Mouse (Mus musculus): ENCODE measurements at regions not wholly inside any gene's neighbourhood (a gene's known extent, or its start where the extent isn't known, plus 50 kb on each side); places are given as distances from the start of the nearest gene placed in this dataset.

DNA sequence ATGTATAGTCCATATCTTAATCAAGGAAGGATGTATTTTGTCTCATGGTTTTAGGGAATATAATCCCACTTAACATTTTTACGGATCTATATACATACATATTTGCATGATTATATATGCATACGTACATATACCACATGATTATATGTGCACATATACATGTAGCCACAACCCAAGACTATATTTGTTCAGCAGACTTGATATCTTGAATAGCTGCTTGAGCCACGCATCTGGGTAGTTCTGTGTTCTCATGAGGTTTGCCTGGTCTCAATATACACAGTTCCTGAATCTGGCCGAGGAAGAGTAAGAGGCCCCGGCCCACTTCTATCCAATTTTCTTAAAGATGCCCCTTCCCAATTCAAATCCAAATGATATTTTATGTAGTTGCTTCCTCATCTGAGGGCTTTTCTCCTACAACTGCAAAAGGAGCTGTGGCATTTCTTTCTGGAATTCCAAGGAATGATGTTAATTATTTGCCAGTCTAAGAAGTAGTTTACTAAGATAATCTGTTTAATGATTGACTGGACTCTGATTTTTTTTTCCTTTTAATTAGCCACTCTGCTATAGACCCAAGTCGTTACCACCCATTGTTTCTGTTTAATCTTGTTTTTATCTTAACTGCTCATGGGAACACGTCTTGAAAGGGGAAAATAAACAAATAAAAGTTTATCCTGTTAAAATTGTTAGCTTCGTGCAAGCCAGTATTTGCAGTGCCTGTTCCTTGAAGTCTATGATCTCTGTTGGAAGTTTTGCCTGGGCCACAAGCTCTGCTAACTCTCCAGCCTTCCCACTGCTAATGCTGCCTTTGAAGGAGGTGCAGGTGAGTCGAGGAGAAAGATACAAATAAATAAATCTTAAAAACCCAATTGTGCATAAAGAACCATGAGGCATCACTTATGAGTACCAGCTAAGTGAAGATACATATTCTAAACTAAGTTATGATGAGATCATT is 112.9 kb upstream of the Kitl start:
- DNase-seq (ENCODE audit: low read depth, low spot score) = no peak

- no peak for DNase-seq (ENCODE audit: low read depth, low spot score)
Observed at GRCm38 (mm10) chr10:99900955-99901835, 114.2 kb upstream of the Kitl start.

- DNase-seq (ENCODE audit: low read depth, low spot score) = no peak
Observed at GRCm38 (mm10) chr10:99893999-99894398, 121.4 kb upstream of the Kitl start.

DNA sequence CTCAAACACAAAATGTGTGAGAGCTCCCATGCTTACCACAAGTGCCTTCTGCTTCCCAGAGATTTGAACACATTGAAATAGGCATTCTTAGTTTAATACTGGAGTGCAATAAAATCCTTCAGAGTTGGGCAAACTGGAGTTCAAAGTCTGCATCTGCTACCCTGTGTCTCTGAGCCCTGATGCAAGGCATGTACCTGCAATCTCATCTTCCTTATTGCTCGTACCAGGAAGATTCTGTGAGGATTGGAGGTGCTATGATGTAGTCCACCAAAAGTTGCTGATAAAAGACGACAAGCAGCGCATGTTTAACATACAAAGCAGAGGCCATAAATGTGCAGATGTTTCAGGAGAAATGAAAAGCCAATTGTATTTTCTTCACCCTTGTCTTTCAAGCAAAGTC is 123.5 kb upstream of the Kitl start:
- no peak for DNase-seq (ENCODE audit: low read depth, low spot score)

- DNase-seq (ENCODE audit: low read depth, low spot score) = peak; percentile 45
Observed at GRCm38 (mm10) chr10:99881901-99882300, 122.4 kb upstream of the Csl start.

- DNase-seq (ENCODE audit: low read depth, low spot score) = no peak
Observed at GRCm38 (mm10) chr10:99879362-99879761, 119.9 kb upstream of the Csl start.

DNA sequence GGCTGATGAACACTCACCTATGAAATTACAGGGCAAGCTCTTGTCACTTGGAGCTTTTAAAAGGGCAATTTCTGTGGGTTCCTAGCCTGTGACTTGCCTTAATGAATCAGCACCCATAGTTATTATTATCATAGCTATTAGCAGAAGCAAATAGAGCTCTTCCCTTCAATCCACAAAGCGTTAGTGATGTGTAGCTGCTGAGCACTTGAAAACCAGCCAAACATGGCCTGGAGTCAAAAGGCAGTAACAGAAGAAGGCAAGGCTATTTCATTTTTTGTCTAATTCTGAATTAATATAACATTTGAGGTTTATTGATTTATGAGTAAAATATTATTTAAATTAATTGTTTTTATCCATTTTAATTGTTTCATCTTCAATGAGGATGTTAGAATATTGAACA is 105.3 kb upstream of the Csl start:
- DNase-seq (ENCODE audit: low read depth, low spot score) = no peak

GRCm38 (mm10) chr10:99860322-99861089 is 101.0 kb upstream of the Csl start:
- no peak for DNase-seq (ENCODE audit: low read depth, low spot score)

DNA sequence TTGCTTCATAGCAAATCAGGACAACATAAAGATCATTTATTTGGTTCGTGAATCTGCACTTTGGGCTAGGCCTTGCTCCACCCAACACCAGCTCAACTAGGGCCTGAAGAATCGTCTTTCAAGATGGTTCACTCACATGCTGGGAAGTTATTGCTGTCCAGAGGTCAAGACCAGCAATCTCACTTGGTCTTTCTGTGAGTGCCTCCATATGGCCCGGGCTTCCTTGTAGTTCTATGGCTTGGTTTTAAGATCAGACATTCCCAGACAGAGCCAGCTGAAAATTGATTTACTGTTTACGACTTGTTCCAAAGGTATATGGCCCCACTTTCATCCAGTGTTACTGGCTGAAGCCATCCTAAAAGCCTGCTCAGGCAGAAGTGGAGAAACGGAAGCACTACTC is 84.7 kb upstream of the Csl start:
- no peak for DNase-seq (ENCODE audit: low read depth, low spot score)

DNA sequence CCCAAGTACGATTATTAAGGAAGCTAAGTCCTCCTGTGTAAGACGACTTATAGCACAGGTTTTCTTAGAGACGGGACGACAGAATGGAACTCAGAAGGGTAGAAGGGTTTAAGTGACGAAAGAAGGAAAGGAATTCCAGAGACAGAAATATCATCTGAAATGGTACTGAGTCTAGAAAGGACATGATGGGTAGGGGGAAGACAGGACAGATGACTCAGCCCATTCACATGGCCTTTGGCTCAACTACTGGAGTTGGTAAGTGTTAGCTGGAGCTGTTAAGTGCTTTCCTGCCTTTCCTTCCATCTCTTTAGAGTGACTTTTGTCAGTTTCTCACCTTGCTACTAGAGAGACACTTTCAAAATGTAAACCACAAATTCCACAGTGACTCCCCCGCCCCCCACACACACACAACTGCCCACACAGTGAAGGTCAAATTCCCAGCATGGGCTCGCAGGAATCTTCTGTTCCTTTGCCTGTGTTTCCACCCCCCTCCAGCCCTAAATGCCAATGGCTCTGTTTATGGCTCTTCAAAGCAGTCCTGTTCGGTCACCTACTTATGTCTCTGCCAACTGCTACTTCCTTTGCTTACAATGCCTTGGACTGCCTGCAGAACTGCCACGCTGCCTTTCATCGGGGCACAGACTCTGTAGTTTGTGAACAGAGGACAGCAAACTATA is 81.8 kb upstream of the Csl start:
- DNase-seq (ENCODE audit: low read depth, low spot score) = no peak

DNA sequence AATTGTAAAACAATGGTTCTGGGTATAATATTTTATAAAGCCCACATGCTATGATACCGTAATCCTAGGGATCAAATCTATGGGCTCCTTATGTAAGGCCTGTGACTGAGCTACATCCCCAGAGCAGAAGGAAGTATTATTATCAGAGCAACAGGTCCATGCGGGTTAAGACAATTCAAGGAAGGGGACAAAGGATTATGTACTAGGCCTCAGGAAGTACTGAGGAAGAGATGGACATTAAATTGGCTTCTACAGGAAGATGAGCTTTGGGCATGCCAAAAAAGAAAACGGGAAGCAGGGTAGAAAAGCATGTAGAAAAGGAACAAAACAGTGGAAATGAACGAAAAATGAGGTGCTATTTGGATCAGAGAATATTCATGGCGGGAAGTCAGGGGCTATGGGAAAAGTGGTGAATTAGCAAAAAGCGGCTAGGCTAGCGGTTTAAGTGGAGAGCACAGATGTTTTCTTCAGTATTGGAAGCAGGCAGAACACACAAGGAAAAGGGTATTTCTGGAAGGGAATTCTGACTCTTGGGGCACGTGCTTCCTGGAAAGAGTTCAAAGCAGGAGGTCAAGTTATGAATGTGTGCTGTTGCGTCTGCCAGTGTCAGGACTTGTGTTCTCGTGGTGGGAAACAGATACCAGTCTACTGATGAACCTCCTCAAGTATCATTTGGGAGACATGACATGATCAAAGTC is 80.9 kb upstream of the Csl start:
- no peak for DNase-seq (ENCODE audit: low read depth, low spot score)

DNA sequence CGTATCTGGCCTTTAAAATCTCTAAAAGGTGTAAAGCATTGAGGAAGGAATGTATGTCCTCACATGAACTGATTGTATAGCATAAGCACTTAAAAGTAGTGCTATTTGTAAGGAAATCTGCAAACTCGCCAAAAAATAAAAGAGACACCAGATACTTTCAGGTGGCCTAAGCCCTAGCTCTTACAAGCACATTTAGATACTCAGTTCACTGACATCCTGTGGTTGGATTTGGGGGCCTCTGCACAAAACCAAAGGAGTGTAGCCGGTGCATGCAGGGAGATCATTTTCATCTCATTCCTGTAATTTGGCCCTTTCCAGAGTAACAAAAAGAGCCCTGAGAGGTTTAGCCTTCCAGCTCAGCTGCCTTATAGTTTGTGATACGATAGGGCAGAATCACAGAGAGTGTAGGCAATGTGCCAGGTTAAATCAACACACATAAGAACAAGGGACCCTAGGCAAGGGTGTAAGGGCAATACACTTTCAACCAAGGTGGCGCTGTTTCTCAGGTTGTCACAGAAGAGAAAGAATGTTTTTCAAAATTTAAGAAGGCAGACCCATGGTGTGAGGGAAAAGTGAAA is 77.5 kb upstream of the Csl start:
- no peak for DNase-seq (ENCODE audit: low read depth, low spot score)

DNA sequence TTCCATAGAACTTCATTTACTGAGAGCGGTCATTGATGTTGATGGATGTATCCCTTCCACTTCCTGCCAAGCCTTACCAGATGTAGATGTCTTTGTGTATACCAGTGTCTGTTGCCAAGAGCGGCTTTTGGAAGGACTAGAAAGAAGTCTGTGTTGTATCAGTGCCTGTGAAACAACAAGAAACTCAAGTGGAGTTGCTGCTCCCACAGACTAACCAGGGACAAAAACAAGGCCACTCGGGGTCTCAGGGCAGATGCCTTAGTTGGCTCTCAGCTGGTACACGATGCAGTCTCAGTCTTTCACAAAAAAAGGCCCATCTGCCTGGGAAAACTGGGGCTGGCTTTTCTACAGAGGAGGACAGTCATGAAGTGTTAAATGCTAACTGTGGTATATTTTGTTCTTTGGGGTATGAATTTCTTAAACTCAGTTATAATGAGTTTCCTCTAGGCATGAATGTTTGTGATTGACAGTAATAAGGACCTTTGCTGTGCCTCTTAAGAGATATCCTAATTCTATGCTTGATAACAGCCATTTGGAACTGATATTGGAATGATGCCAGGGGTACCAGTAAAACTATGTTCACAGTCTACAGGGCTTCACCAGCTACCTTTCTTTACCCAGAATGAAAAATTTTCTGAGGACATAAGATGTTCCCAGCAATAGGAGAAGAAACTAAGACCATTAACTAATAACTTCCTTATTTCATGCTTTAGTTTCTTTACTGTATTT is 75.6 kb upstream of the Csl start:
- no peak for DNase-seq (ENCODE audit: low read depth, low spot score)

DNA sequence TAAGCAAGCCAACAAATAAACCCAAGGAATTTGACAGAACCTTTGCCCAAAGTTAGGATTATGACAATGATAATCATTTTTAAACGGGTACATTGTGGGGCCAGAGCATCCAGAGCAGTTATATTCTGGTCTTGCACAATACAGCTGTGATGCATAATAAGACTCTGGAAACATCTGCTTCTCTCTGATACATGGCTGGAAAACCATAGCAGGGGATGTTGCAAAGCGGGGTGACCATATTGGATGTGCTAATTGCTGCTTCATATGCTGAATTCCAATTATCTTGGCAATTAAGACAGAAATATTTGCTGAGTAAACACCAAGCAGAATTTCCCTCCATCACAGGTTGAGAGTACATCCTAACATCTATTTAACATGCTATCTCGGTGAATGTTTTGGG is 70.5 kb upstream of the Csl start:
- DNase-seq (ENCODE audit: low read depth, low spot score) = no peak

GRCm38 (mm10) chr10:99827476-99827875 is 68.0 kb upstream of the Csl start:
- DNase-seq (ENCODE audit: low read depth, low spot score) = no peak

GRCm38 (mm10) chr10:99825881-99826280 is 66.4 kb upstream of the Csl start:
- DNase-seq (ENCODE audit: low read depth, low spot score) = peak; percentile 23

GRCm38 (mm10) chr10:99812069-99812650 is 52.7 kb upstream of the Csl start:
- no peak for DNase-seq (ENCODE audit: low read depth, low spot score)

GRCm38 (mm10) chr10:99811430-99811829 is 52.0 kb upstream of the Csl start:
- no peak for DNase-seq (ENCODE audit: low read depth, low spot score)

Data from telencephalon, adult 2 months (tissue).